Mouse (Mus musculus) midbrain, embryonic 12.5 days (tissue): ENCODE results near the gene Cirbp. TPM values are rescaled to one million over a fixed set of nuclear protein-coding genes. Genes with fewer than 3 reads are reported as not detected.

Experiments
- ATAC-seq: fragments of 200-750 bp; cut with Nextera tagmentation; 2 replicates; pipeline ENCODE4 v1.8.0; 2017; ENCODE audit warnings: low read depth, moderate TSS enrichment, moderate library complexity; ENCODE audit not compliant: low FRiP score
- H3K27ac ChIP-seq: fragments of 300-500 bp; sonication (generic); replicated peaks from 2 replicates; pipeline ENCODE4 v1.5.1; 2016; ENCODE audit warnings: mild to moderate bottlenecking
- H3K27me3 ChIP-seq: fragments of 300-500 bp; sonication (generic); 2 replicates; pipeline ENCODE4 v1.6.1; 2016; ENCODE audit warnings: mild to moderate bottlenecking
- H3K36me3 ChIP-seq: fragments of 300-500 bp; sonication (generic); 2 replicates; pipeline ENCODE4 v1.6.1; 2016
- H3K4me1 ChIP-seq: fragments of 300-500 bp; sonication (generic); 2 replicates; pipeline ENCODE4 v1.6.1; 2016
- H3K4me2 ChIP-seq: fragments of 300-500 bp; sonication (generic); replicated peaks from 2 replicates; pipeline ENCODE4 v1.6.1; 2016; ENCODE audit warnings: mild to moderate bottlenecking, moderate library complexity
- H3K4me3 ChIP-seq: fragments of 300-500 bp; sonication (generic); 2 replicates; pipeline ENCODE4 v1.5.1; 2016; ENCODE audit warnings: mild to moderate bottlenecking
- H3K9ac ChIP-seq: fragments of 300-500 bp; sonication (generic); replicated peaks from 2 replicates; pipeline ENCODE4 v1.6.1; 2016; ENCODE audit warnings: mild to moderate bottlenecking, moderate library complexity
- H3K9me3 ChIP-seq: fragments of 300-500 bp; sonication (generic); 2 replicates; pipeline ENCODE4 v1.6.1; 2016; ENCODE audit warnings: mild to moderate bottlenecking
- WGBS: fragments of 180-500 bp; shearing (Covaris S2); methylation state at CpG from one replicate; pipeline ENCODE4 v1.1.7; 2016; 5-methylcytosine and 5-hydroxymethylcytosine counted together
- polyA plus RNA-seq: library from polyadenylated mRNA; unstranded; fragments of >200 nt; fragmentation: Nextera tagmentation; extraction: Ambion mirVana; gene quantifications from 2 replicates; pipeline ENCODE4 v1.2.1, GENCODE M21; 2016

Gene Cirbp
- polyA plus RNA-seq, 1 experiment from 2014 or later, result 233 TPM

GRCm38 (mm10) chr10:80154384-80154783 lies 11.4 kb upstream of the Cirbp start:
- H3K27ac ChIP-seq, result peak overlapping the region; percentile 100; the same call in 1 of the 2 replicates
- H3K9me3 ChIP-seq, result no peaks in the 10 kb centered on the region
- H3K4me1 ChIP-seq, result peaks cover 73% of the 10 kb centered on the region
- no peaks in the 10 kb centered on the region for H3K27me3 ChIP-seq
- WGBS, result 81% methylated on average over 7 of the region's 7 CpGs
- no peak for ATAC-seq
- peaks cover 67% of the 10 kb centered on the region for H3K36me3 ChIP-seq
- H3K9ac ChIP-seq, result peak overlapping the region; percentile 100
- 0 out of 2 replicates have a peak overlapping the region, but pooled peaks have one; percentile 100 for H3K4me3 ChIP-seq
- no peak overlapping the region for H3K4me2 ChIP-seq

GRCm38 (mm10) chr10:80155277-80155676 lies 10.5 kb upstream of the Cirbp start:
- H3K4me2 ChIP-seq, result 0 out of 2 replicates have a peak overlapping the region, but pooled peaks have one; percentile 7
- WGBS, result 63% methylated on average over 1 of the region's 1 CpGs
- no peaks in the 10 kb centered on the region for H3K9me3 ChIP-seq
- H3K4me3 ChIP-seq, result no peak overlapping the region
- H3K9ac ChIP-seq, result peak overlapping the region; percentile 44; the same call in 1 of the 2 replicates
- H3K36me3 ChIP-seq, result peaks cover 67% of the 10 kb centered on the region
- H3K4me1 ChIP-seq, result peaks cover 78% of the 10 kb centered on the region
- peak overlapping the region; percentile 63 for H3K27ac ChIP-seq
- ATAC-seq, result no peak
- no peaks in the 10 kb centered on the region for H3K27me3 ChIP-seq

- Histone ChIP-seq H3K4me3 (no peak overlapping the region), H3K27me3 (no peaks in the 10 kb centered on the region), H3K4me1 (peaks cover 87% of the 10 kb centered on the region), H3K4me2 (no peak overlapping the region; the same call in 1 of the 2 replicates), H3K36me3 (peaks cover 65% of the 10 kb centered on the region), H3K9ac (peak overlapping the region; percentile 29), H3K27ac (peak overlapping the region; percentile 90), H3K9me3 (no peaks in the 10 kb centered on the region)
- 87% methylated on average over 29 of the region's 29 CpGs for WGBS
- no peak for ATAC-seq
Measured at GRCm38 (mm10) chr10:80156002-80156751, 9.6 kb upstream of the Cirbp start.

- peak overlapping the region; percentile 29 for H3K9ac ChIP-seq
- no peak overlapping the region for H3K4me2 ChIP-seq
- H3K36me3 ChIP-seq, result peaks cover 60% of the 10 kb centered on the region
- H3K4me1 ChIP-seq, result peaks cover 93% of the 10 kb centered on the region
- no peak overlapping the region for H3K4me3 ChIP-seq
- ATAC-seq, result no peak
- no peaks in the 10 kb centered on the region for H3K9me3 ChIP-seq
- 59% methylated on average over 7 of the region's 7 CpGs for WGBS
- peak overlapping the region; percentile 90 for H3K27ac ChIP-seq
- no peaks in the 10 kb centered on the region for H3K27me3 ChIP-seq
Measured at GRCm38 (mm10) chr10:80156752-80157053, 9.1 kb upstream of the Cirbp start.

- H3K4me2 ChIP-seq, result 0 out of 2 replicates have a peak overlapping the region, but pooled peaks have one; percentile 10
- H3K4me1 ChIP-seq, result peaks cover 95% of the 10 kb centered on the region
- H3K36me3 ChIP-seq, result peaks cover 53% of the 10 kb centered on the region
- H3K9ac ChIP-seq, result peak overlapping the region; percentile 29; the same call in 1 of the 2 replicates
- ATAC-seq, result no peak
- H3K27ac ChIP-seq, result peak overlapping the region; percentile 90
- 60% methylated on average over 15 of the region's 15 CpGs for WGBS
- H3K9me3 ChIP-seq, result no peaks in the 10 kb centered on the region
- H3K4me3 ChIP-seq, result no peak overlapping the region
- no peaks in the 10 kb centered on the region for H3K27me3 ChIP-seq
Measured at GRCm38 (mm10) chr10:80157141-80157929, 8.4 kb upstream of the Cirbp start.

- H3K4me1 ChIP-seq, result peaks cover 84% of the 10 kb centered on the region
- peaks cover 42% of the 10 kb centered on the region for H3K36me3 ChIP-seq
- no peaks in the 10 kb centered on the region for H3K27me3 ChIP-seq
- peak overlapping the region; percentile 40; the same call in 1 of the 2 replicates for H3K9ac ChIP-seq
- H3K27ac ChIP-seq, result peak overlapping the region; percentile 90
- peak overlapping the region; percentile 57 for H3K4me2 ChIP-seq
- H3K9me3 ChIP-seq, result no peaks in the 10 kb centered on the region
- 19% methylated on average over 18 of the region's 18 CpGs for WGBS
- ATAC-seq, result no peak
- H3K4me3 ChIP-seq, result 0 out of 2 replicates have a peak overlapping the region, but pooled peaks have one; percentile 47
Measured at GRCm38 (mm10) chr10:80158307-80158986, 7.3 kb upstream of the Cirbp start.

- peak; percentile 41 for ATAC-seq
- Histone ChIP-seq H3K4me1 (peaks cover 79% of the 10 kb centered on the region), H3K9ac (peak overlapping the region; percentile 40; the same call in 1 of the 2 replicates), H3K4me2 (peak overlapping the region; percentile 57), H3K27me3 (peaks cover 5% of the 10 kb centered on the region; the same call in 1 of the 2 replicates), H3K4me3 (peak overlapping the region; percentile 47), H3K9me3 (no peaks in the 10 kb centered on the region), H3K27ac (peak overlapping the region; percentile 90), H3K36me3 (peaks cover 36% of the 10 kb centered on the region)
- WGBS, result 5% methylated on average over 12 of the region's 12 CpGs
Measured at GRCm38 (mm10) chr10:80159021-80159560, 6.7 kb upstream of the Cirbp start.

- ATAC-seq, result peak; percentile 79
- peak overlapping the region; percentile 47 for H3K4me3 ChIP-seq
- H3K4me2 ChIP-seq, result peak overlapping the region; percentile 57
- peaks cover 28% of the 10 kb centered on the region for H3K36me3 ChIP-seq
- peak overlapping the region; percentile 40; the same call in 1 of the 2 replicates for H3K9ac ChIP-seq
- peak overlapping the region; percentile 90 for H3K27ac ChIP-seq
- H3K4me1 ChIP-seq, result peaks cover 79% of the 10 kb centered on the region
- H3K9me3 ChIP-seq, result no peaks in the 10 kb centered on the region
- under 1% methylated on average over 55 of the region's 55 CpGs for WGBS
- peaks cover 6% of the 10 kb centered on the region; the same call in 1 of the 2 replicates for H3K27me3 ChIP-seq
Measured at GRCm38 (mm10) chr10:80159561-80160454, 6.0 kb upstream of the Cirbp start.

- peak overlapping the region; percentile 47 for H3K4me3 ChIP-seq
- no peak for ATAC-seq
- H3K36me3 ChIP-seq, result peaks cover 19% of the 10 kb centered on the region
- no peak overlapping the region for H3K9ac ChIP-seq
- H3K4me1 ChIP-seq, result peaks cover 79% of the 10 kb centered on the region
- peak overlapping the region; percentile 57 for H3K4me2 ChIP-seq
- H3K27me3 ChIP-seq, result peaks cover 6% of the 10 kb centered on the region; the same call in 1 of the 2 replicates
- no peaks in the 10 kb centered on the region for H3K9me3 ChIP-seq
- 2% methylated on average over 32 of the region's 33 CpGs for WGBS
- peak overlapping the region; percentile 90 for H3K27ac ChIP-seq
Measured at GRCm38 (mm10) chr10:80160455-80161371, 5.1 kb upstream of the Cirbp start.
